Mouse (Mus musculus): Measurements from ENCODE around the gene Cybrd1. TPM values are rescaled to one million over a fixed set of nuclear protein-coding genes. Genes with fewer than 3 reads are reported as not detected.
A peak's percentile ranks its signal among the peaks of the same experiment; 100 is the strongest.

The Cybrd1 gene
- total and polyA plus RNA-seq, 3 experiments = 0.08 to 0.21 TPM; not detected in 1

DNA sequence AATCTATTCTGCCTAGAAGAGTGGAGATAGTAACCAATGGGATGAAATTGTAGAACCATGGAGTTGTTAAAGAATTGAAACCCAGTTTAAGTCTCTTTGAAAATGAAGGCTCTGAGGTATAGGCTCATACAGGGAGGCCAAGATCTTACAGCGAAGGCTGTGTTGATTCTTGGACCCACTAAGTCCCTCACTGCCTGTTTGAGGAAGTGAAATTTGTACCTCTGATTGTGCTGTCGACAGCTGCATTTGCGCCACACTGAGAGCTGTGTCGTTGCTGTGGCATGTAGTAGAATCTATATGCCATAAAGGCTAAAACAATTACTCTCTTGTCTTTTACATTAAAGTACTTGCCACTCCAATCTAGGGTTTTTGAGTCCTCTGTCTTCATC, 14.4 kb upstream of the Cybrd1 start:
- Histone ChIP-seq H3K27ac (ENCODE audit: control insufficient read depth, low read depth, low read length) (peak overlapping the region; percentile 32; the same call in 1 of the 2 replicates), H3K9me3 (replicated peaks; ENCODE audit: insufficient read depth, low read length) (no peaks in the 10 kb centered on the region), H3K4me3 (ENCODE audit: control insufficient read depth in 1 of 2, insufficient read depth in 1 of 2, low read depth in 2 of 2, low read length in 2 of 2) (peak overlapping the region in 1 of 2 experiments; percentile 25; a peak in 1 of 4 replicates), H3K9ac (ENCODE audit: control insufficient read depth, low read depth, low read length, poor library complexity, severe bottlenecking) (peak overlapping the region; percentile 18; the same call in 1 of the 2 replicates), H3K4me1 (ENCODE audit: control insufficient read depth in 1 of 2, insufficient read depth in 2 of 2, low read length in 2 of 2) (peaks cover 4 to 14% of the 10 kb centered on the region in 2 experiments; a peak in 3 of 4 replicates), H3K79me2 (ENCODE audit: control insufficient read depth, insufficient read depth, low read length, poor library complexity) (no peaks in the 10 kb centered on the region), H3K36me3 (ENCODE audit: control insufficient read depth in 1 of 2, insufficient read depth in 2 of 2, low read length in 2 of 2) (peaks cover 0 to 12% of the 10 kb centered on the region in 2 experiments; a peak in 2 of 4 replicates), H3K27me3 (ENCODE audit: control insufficient read depth in 1 of 2, insufficient read depth in 2 of 2, low read length in 2 of 2) (no peaks in the 10 kb centered on the region)
- DNase-seq (ENCODE audit: low read depth, low spot score) = peak; percentile 82
- TF ChIP-seq TCF12 (IDR thresholded peaks at IDR 0.05; ENCODE audit: low read depth, low read length) (peak; percentile 2; the same call in 1 of the 2 replicates), MYB (IDR thresholded peaks at IDR 0.05; ENCODE audit: low read depth, low read length) (no peak), JUND (IDR thresholded peaks at IDR 0.05; ENCODE audit: low read depth, low read length) (no peak), MXI1 (IDR thresholded peaks at IDR 0.05; ENCODE audit: low read depth, low read length) (peak; percentile 44; the same call in 1 of the 2 replicates), MEF2A (IDR thresholded peaks at IDR 0.05; ENCODE audit: extremely low read depth, insufficient replicate concordance, low read depth, low read length, poor library complexity, severe bottlenecking) (no peak), POLR2AphosphoS2 (IDR thresholded peaks at IDR 0.05; ENCODE audit: low read length) (0 out of 2 replicates have a peak, but pooled peaks have one; percentile 7), ZC3H11A (IDR thresholded peaks at IDR 0.05; ENCODE audit: low read depth, low read length) (no peak), CHD2 (IDR thresholded peaks at IDR 0.05; ENCODE audit: low read length) (no peak), E2F4 (IDR thresholded peaks at IDR 0.05; ENCODE audit: borderline replicate concordance, low read depth, low read length) (no peak), ZKSCAN1 (IDR thresholded peaks at IDR 0.05; ENCODE audit: low read depth, low read length) (peak; percentile 83), CHD1 (IDR thresholded peaks at IDR 0.05; ENCODE audit: low read depth, low read length) (peak; percentile 77; the same call in 1 of the 2 replicates), SIN3A (IDR thresholded peaks at IDR 0.05; ENCODE audit: low read length) (peak; percentile 71), MAX (IDR thresholded peaks at IDR 0.05; ENCODE audit: low read length) (no peak), SMC3 (IDR thresholded peaks at IDR 0.05; ENCODE audit: low read depth, low read length) (peak; percentile 12; the same call in 1 of the 2 replicates), EP300 (IDR thresholded peaks at IDR 0.05; ENCODE audit: low read depth in 1 of 2, low read length in 2 of 2) (peak in 1 of 2 experiments; percentile 2; a peak in 3 of 4 replicates)

DNA sequence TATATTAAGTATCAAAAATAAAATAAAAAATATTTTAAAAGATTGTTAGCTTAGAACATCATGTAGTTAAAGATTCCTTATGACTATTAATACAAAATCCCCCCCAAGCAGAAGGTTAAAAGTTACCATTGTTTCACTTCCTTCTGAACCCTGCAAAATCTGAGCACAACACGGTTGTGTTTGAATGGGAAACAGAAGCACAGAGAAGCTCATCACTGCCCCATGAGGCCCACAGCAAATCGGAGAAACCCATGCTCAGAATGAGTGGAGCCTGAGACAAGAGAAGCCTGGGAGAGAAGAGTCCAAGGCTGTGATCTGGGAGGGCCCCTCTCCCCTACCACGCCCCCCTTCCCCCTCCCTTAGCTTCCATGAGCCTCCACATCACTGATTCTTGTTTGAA, 13.0 kb upstream of the Cybrd1 start:
- H3K27me3 ChIP-seq (ENCODE audit: control insufficient read depth in 1 of 2, insufficient read depth in 2 of 2, low read length in 2 of 2) = no peaks in the 10 kb centered on the region
- no peaks in the 10 kb centered on the region for H3K9me3 ChIP-seq (replicated peaks; ENCODE audit: insufficient read depth, low read length)
- H3K27ac ChIP-seq (ENCODE audit: control insufficient read depth, low read depth, low read length) = no peak overlapping the region
- TF ChIP-seq TAL1 (IDR thresholded peaks at IDR 0.05; ENCODE audit: low read length) (no peak), ZMIZ1 (IDR thresholded peaks at IDR 0.05; ENCODE audit: low read depth, low read length) (no peak), POLR2AphosphoS2 (IDR thresholded peaks at IDR 0.05; ENCODE audit: low read length) (no peak), MAFK (IDR thresholded peaks at IDR 0.05; ENCODE audit: borderline replicate concordance, low read depth, low read length) (no peak), ZNF384 (IDR thresholded peaks at IDR 0.05; ENCODE audit: low read depth, low read length) (no peak), USF2 (IDR thresholded peaks at IDR 0.05; ENCODE audit: borderline replicate concordance in 1 of 2, insufficient read depth in 1 of 2, low read depth in 1 of 2, low read length in 2 of 2) (no peak), GABPA (IDR thresholded peaks at IDR 0.05; ENCODE audit: low read depth, low read length) (no peak), HCFC1 (IDR thresholded peaks at IDR 0.05; ENCODE audit: low read depth, low read length) (no peak), NRF1 (IDR thresholded peaks at IDR 0.05; ENCODE audit: insufficient read depth, low read depth, low read length, poor library complexity, severe bottlenecking) (no peak), JUND (IDR thresholded peaks at IDR 0.05; ENCODE audit: low read depth, low read length) (no peak), EP300 (IDR thresholded peaks at IDR 0.05; ENCODE audit: low read depth in 1 of 2, low read length in 2 of 2) (no peak), POLR2AphosphoS5 (IDR thresholded peaks at IDR 0.05; ENCODE audit: borderline replicate concordance, low read depth, low read length) (no peak), USF1 (IDR thresholded peaks at IDR 0.05; ENCODE audit: low read depth, low read length) (no peak), CHD1 (IDR thresholded peaks at IDR 0.05; ENCODE audit: low read depth, low read length) (no peak), SIN3A (IDR thresholded peaks at IDR 0.05; ENCODE audit: low read length) (no peak)
- H3K4me1 ChIP-seq (ENCODE audit: control insufficient read depth in 1 of 2, insufficient read depth in 2 of 2, low read length in 2 of 2) = peaks cover 4 to 14% of the 10 kb centered on the region in 2 experiments; a peak in 3 of 4 replicates
- H3K9ac ChIP-seq (ENCODE audit: control insufficient read depth, low read depth, low read length, poor library complexity, severe bottlenecking) = no peak overlapping the region
- no peaks in the 10 kb centered on the region for H3K79me2 ChIP-seq (ENCODE audit: control insufficient read depth, insufficient read depth, low read length, poor library complexity)
- H3K4me3 ChIP-seq (ENCODE audit: control insufficient read depth in 1 of 2, insufficient read depth in 1 of 2, low read depth in 2 of 2, low read length in 2 of 2) = no peak overlapping the region
- DNase-seq (ENCODE audit: low read depth, low spot score) = no peak
- peaks cover 0 to 12% of the 10 kb centered on the region in 2 experiments; a peak in 2 of 4 replicates for H3K36me3 ChIP-seq (ENCODE audit: control insufficient read depth in 1 of 2, insufficient read depth in 2 of 2, low read length in 2 of 2)
